Mouse (Mus musculus): ENCODE results near the gene Olfr1102.

- TF ChIP-seq CTCF (IDR thresholded peaks at IDR 0.05; ENCODE audit: low read depth, low read length) (no peak), POLR2A (IDR thresholded peaks at IDR 0.05; ENCODE audit: extremely low read depth, insufficient read depth, low read length) (no peak)
Observed at GRCm38 (mm10) chr2:86991121-86991520, 7.1 kb upstream of the Olfr1102 start, which contains the start of gene Olfr1101.

Data from liver, adult 2 months (tissue).